Mouse (Mus musculus) hindbrain, embryonic 12.5 days (tissue): ENCODE measurements around the gene Kcne4. TPM values are rescaled to one million over a fixed set of nuclear protein-coding genes. Genes with fewer than 3 reads are reported as not detected.

ENCODE experiments used
- ATAC-seq: fragments of 200-750 bp; cut with Nextera tagmentation; 2 replicates; pipeline ENCODE4 v1.8.0; 2017; ENCODE audit warnings: moderate TSS enrichment; ENCODE audit not compliant: low FRiP score
- H3K27ac ChIP-seq: fragments of 300-500 bp; sonication (generic); 2 replicates; pipeline ENCODE4 v1.5.1; 2016; ENCODE audit warnings: mild to moderate bottlenecking
- H3K27me3 ChIP-seq: fragments of 300-500 bp; sonication (generic); 2 replicates; pipeline ENCODE4 v1.6.1; 2016; ENCODE audit warnings: mild to moderate bottlenecking
- H3K36me3 ChIP-seq: fragments of 300-500 bp; sonication (generic); 2 replicates; pipeline ENCODE4 v1.6.1; 2016; ENCODE audit warnings: mild to moderate bottlenecking
- H3K4me1 ChIP-seq: fragments of 300-500 bp; sonication (generic); 2 replicates; pipeline ENCODE4 v1.6.1; 2016
- H3K4me2 ChIP-seq: fragments of 300-500 bp; sonication (generic); replicated peaks from 2 replicates; pipeline ENCODE4 v1.6.1; 2016; ENCODE audit warnings: mild to moderate bottlenecking
- H3K4me3 ChIP-seq: fragments of 300-500 bp; sonication (generic); 2 replicates; pipeline ENCODE4 v1.5.1; 2016; ENCODE audit warnings: mild to moderate bottlenecking
- H3K9ac ChIP-seq: fragments of 300-500 bp; sonication (generic); 2 replicates; pipeline ENCODE4 v1.6.1; 2016; ENCODE audit warnings: mild to moderate bottlenecking, moderate library complexity
- H3K9me3 ChIP-seq: fragments of 300-500 bp; sonication (generic); replicated peaks from 2 replicates; pipeline ENCODE4 v1.6.1; 2016; ENCODE audit warnings: mild to moderate bottlenecking
- WGBS: fragments of 180-500 bp; shearing (Covaris S2); methylation state at CpG from one replicate; pipeline ENCODE4 v1.1.7; 2016; 5-methylcytosine and 5-hydroxymethylcytosine counted together
- polyA plus RNA-seq: library from polyadenylated mRNA; unstranded; fragments of >200 nt; fragmentation: Nextera tagmentation; extraction: Ambion mirVana; gene quantifications from 2 replicates; pipeline ENCODE4 v1.2.1, GENCODE M21; 2016

The Kcne4 gene
- polyA plus RNA-seq, 1 experiment from 2014 or later, result 1.7 TPM

DNA sequence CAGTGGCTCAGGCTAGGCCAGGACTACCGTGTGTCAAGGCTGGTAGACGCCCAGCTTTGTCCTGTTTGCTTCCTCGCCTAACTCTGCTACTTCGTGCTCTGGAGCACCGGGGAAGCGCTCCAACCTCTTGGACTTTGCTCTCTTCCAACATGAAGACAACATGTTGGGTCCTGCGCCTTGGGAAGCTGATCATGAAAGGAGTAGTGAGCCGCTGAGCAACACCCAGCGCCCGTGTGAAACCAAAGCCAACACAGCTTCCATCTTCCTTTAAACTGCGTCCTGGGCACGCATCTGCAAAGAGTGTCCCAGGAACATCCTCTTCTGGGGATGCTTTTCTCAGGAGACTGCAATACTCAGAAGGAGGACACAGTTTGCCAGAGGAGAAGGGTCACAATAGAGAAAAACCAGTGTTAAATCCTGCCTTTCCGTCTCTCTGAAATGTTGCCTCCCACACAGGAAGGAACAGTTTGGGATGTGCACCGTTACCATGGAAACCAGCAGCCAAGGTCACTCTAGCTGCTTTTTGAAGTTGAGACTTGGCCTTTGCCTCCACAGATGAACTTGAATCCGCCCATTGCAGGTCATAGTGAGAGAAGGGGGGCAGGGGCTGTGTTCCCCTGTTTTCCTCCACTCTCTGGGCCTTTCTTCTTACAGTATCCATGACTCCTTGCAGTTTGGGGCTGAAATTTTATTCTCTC lies 5.3 kb downstream of the Kcne4 start:
- no peaks in the 10 kb centered on the region for H3K9me3 ChIP-seq
- H3K9ac ChIP-seq, result no peak overlapping the region
- no peaks in the 10 kb centered on the region for H3K27me3 ChIP-seq
- no peak overlapping the region for H3K4me2 ChIP-seq
- H3K27ac ChIP-seq, result no peak overlapping the region
- no peak overlapping the region for H3K4me3 ChIP-seq
- H3K36me3 ChIP-seq, result no peaks in the 10 kb centered on the region
- peaks cover 15% of the 10 kb centered on the region for H3K4me1 ChIP-seq
- no peak for ATAC-seq
- WGBS, result 88% methylated on average over 15 of the region's 15 CpGs

DNA sequence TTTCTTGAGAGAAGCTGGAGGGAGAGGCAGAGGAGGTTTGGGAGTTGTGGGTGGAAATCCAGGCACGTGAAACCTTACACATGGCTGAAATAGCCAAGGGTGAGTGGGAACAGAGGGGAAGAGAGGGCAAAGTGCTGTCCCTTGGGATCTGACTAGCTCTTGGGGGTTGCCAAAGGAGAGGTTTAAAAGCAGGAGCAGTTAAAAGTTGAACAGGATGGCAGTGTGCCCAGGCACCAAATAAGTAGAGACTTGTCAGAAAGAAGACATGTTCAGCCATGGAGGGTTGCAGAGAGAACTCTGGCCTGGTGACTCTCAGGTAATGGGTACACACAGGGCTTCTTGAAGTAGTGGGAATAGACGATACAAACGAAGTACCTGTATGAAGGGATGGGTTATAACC lies 8.7 kb downstream of the Kcne4 start:
- 82% methylated on average over 3 of the region's 3 CpGs for WGBS

DNA sequence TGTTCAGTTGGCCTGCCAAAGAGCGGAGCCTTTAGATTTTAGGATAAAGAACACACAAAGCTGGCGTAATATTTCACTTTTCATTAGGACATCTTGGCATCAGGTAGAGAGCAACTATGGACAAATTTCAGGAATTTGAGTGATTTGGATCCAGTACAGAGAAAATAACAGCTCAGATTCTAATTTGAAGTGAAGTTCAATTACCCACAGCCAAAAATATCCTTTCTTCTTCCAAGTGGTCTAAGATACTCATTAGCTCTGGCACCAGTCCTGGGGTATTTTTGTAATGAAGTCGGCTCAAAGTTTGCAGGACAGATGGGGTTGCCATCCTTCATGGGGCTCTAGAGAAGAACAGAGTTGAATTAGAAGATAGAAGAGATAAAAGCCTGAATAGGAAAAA lies 21.9 kb downstream of the Kcne4 start:
- no peaks in the 10 kb centered on the region for H3K27me3 ChIP-seq
- 93% methylated on average over 3 of the region's 3 CpGs for WGBS
- H3K4me2 ChIP-seq, result no peak overlapping the region

More for the DNA sequence above, 8.7 kb downstream of the Kcne4 start:
- Histone ChIP-seq H3K9me3 (no peaks in the 10 kb centered on the region), H3K27me3 (no peaks in the 10 kb centered on the region), H3K4me1 (peaks cover 2% of the 10 kb centered on the region; the same call in 1 of the 2 replicates), H3K9ac (no peak overlapping the region), H3K36me3 (no peaks in the 10 kb centered on the region), H3K27ac (no peak overlapping the region), H3K4me2 (no peak overlapping the region), H3K4me3 (no peak overlapping the region)
- ATAC-seq, result no peak

DNA sequence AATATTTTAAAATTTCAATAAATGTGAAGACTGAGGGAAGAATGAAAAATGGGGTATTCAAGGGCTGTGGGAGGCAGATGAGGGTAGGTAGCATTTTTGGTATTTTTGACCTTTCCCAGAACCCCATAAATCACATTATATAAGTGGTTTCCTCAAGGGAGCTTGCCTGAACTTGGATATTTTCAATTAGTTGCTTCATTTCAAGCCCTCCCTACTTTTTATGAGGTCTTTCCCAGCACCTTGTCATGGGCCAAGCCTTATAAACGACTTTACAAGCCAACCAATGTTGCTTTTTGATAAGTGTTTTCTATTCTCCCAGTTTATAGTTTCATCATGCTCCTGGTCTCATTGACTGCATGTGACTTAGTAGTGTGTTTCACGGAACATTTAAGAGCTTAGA lies 24.2 kb downstream of the Kcne4 start:
- no peak for ATAC-seq
- no peak overlapping the region for H3K4me2 ChIP-seq
- no peaks in the 10 kb centered on the region for H3K36me3 ChIP-seq
- no peak overlapping the region for H3K9ac ChIP-seq
- H3K27ac ChIP-seq, result no peak overlapping the region
- 75% methylated on average over 2 of the region's 2 CpGs for WGBS
- H3K4me3 ChIP-seq, result no peak overlapping the region
- no peaks in the 10 kb centered on the region for H3K27me3 ChIP-seq
- no peaks in the 10 kb centered on the region for H3K4me1 ChIP-seq
- no peaks in the 10 kb centered on the region; the same call in 1 of the 2 replicates for H3K9me3 ChIP-seq

More for the DNA sequence above, 21.9 kb downstream of the Kcne4 start:
- Histone ChIP-seq H3K27ac (no peak overlapping the region), H3K9me3 (no peaks in the 10 kb centered on the region; the same call in 1 of the 2 replicates), H3K36me3 (no peaks in the 10 kb centered on the region), H3K4me1 (no peaks in the 10 kb centered on the region), H3K4me3 (no peak overlapping the region), H3K9ac (no peak overlapping the region)
- ATAC-seq, result no peak

DNA sequence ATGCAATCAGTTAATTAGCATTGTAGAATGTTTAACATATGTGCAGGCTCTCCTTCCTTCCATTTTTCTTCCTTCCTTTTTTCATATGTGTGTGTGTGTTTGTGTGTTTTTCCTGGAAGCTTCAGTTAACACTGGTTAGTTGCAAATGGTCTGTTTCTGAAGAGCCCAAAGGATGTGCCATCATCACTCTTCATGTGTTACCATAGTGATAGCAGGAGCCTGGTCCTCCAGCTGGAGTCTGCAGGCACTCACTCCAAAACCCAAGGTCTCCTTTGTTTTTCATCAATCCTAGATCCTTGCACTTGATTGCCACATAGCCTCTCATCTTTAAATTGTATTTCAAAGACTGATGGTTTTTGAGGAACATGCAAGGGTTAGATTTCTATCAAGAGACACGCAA lies 29.1 kb downstream of the Kcne4 start:
- H3K4me1 ChIP-seq, result no peaks in the 10 kb centered on the region
- no peak overlapping the region for H3K4me2 ChIP-seq
- no peak overlapping the region for H3K27ac ChIP-seq
- H3K27me3 ChIP-seq, result no peaks in the 10 kb centered on the region
- H3K9ac ChIP-seq, result no peak overlapping the region
- H3K4me3 ChIP-seq, result no peak overlapping the region
- no peaks in the 10 kb centered on the region for H3K9me3 ChIP-seq
- no peaks in the 10 kb centered on the region for H3K36me3 ChIP-seq
- no peak for ATAC-seq
- 84% methylated on average over 1 of the region's 1 CpGs for WGBS

DNA sequence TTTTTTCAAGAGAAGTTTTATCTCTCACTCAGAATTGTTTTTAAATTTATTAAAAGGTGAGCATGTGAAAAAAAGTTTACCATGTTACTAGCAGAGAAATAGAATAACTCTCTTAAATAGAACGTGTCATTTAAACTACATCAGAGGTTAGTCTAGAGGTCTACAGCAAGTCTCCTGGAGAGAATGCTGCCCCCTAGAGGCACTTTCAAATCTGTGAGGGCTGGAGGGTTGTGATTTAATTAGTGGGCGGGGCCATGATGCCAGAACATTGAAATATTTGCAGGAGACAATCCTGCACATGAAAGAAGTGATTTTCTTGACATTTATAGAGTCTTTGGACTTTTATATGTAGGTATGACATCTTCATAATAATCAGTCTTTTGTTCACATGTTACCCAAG lies 29.9 kb downstream of the Kcne4 start:
- 57% methylated on average over 2 of the region's 2 CpGs for WGBS
- no peaks in the 10 kb centered on the region for H3K27me3 ChIP-seq
- no peak overlapping the region for H3K27ac ChIP-seq
- no peaks in the 10 kb centered on the region for H3K4me1 ChIP-seq
- H3K4me2 ChIP-seq, result no peak overlapping the region
- H3K4me3 ChIP-seq, result no peak overlapping the region
- no peaks in the 10 kb centered on the region for H3K9me3 ChIP-seq
- H3K9ac ChIP-seq, result no peak overlapping the region
- no peak for ATAC-seq
- no peaks in the 10 kb centered on the region for H3K36me3 ChIP-seq

DNA sequence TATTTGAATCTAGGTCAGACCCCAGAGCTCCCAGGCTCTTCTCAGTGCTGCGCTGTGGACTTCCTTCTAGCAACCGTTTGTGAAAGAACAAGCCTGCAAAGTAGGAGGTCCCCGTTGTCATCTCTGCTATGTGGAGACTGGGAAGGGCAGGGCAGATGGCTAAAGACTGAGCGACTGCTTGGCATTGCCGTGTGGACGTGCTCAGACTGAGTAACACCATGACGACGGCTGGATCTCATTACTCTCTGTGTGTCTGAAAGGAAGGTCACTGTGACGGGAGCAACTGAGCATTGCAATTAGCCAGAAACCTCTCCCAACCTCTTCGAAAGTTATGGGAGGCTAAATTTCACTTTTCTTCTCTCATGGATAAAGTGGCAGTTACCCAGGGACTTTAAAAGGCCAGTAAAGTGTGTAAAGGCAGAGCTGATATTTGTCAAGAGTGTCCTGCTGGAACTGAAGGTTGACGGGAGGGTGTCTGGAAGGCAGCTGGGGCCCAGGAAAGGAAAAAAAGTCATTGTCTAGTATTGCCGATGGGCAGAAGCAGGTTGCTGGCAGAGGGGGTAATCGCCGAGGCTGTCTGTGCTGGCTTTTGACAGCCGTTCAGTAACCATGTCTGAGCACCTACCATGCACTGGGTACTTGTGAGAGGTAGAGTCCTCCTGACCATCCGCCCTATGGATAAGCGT lies 36.0 kb downstream of the Kcne4 start:
- WGBS, result 34% methylated on average over 17 of the region's 17 CpGs
- Histone ChIP-seq H3K9ac (no peak overlapping the region), H3K4me2 (peak overlapping the region; percentile 31), H3K27ac (peak overlapping the region; percentile 84), H3K4me3 (no peak overlapping the region), H3K36me3 (no peaks in the 10 kb centered on the region), H3K27me3 (no peaks in the 10 kb centered on the region), H3K9me3 (no peaks in the 10 kb centered on the region), H3K4me1 (peaks cover 12% of the 10 kb centered on the region)
- ATAC-seq, result peak; percentile 99

DNA sequence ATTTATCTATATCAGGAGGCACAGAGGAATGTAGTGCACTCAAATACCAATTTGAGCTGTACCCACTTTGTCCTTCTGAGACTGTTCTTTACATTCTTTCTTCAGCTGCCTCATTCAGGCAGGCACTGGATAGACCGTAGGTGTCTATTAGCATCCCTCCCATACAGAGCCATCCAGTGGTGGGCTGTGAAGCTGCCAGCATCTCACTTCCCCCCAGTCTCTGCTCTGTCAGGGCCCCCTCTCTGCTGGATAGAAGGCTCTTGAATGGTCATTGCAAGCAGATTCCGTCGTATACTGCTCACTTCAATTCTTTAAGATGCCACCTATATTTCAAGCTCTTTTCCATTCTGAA lies 36.5 kb downstream of the Kcne4 start:
- Histone ChIP-seq H3K9ac (no peak overlapping the region), H3K9me3 (no peaks in the 10 kb centered on the region), H3K4me3 (no peak overlapping the region), H3K4me2 (peak overlapping the region; percentile 31), H3K4me1 (peaks cover 12% of the 10 kb centered on the region), H3K27ac (peak overlapping the region; percentile 84), H3K27me3 (no peaks in the 10 kb centered on the region), H3K36me3 (no peaks in the 10 kb centered on the region)
- WGBS, result 64% methylated on average over 3 of the region's 3 CpGs
- peak; percentile 59 for ATAC-seq

DNA sequence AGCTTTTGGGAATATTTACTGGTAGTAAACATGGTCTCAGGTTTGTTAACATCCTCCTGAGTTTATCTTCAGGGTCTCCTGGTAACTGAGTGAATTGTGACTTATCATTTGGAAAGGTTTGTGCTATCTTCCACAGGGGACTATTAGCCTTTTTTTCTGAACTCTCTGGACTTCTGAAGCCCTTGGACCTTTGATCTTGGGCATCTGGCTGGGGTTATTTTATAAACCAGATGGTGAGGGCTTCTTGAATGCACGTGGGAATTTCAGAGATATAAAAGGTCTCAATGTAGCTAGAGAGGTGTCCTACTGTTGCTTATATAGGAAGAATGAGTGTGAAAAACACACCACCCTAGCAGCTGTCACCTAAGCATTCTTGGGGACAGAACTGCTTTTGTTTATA lies 37.7 kb downstream of the Kcne4 start:
- no peak overlapping the region for H3K27ac ChIP-seq
- peaks cover 12% of the 10 kb centered on the region for H3K4me1 ChIP-seq
- no peak overlapping the region for H3K4me3 ChIP-seq
- H3K9me3 ChIP-seq, result no peaks in the 10 kb centered on the region
- no peaks in the 10 kb centered on the region for H3K27me3 ChIP-seq
- no peak for ATAC-seq
- WGBS, result 49% methylated on average over 1 of the region's 1 CpGs
- H3K36me3 ChIP-seq, result no peaks in the 10 kb centered on the region
- no peak overlapping the region for H3K4me2 ChIP-seq
- H3K9ac ChIP-seq, result no peak overlapping the region

DNA sequence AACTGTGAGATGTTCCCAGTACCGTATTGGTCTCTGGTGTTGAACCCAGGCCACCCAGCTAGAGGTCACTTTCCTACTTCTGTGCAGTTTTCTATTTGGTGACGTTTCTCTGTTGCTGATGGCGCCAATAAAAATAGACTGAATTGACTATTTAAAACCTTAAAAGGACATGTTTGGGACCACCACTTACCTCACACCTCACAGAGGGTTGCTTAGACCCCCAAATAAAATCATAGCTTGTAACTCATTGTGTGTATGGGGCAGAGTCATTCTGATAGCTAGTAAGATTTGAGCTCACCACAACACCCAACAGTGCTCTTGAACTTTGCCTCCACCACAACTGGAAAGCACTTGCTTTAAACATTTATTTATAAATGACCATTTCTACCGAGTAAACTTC lies 43.0 kb downstream of the Kcne4 start:
- Histone ChIP-seq H3K9ac (no peak overlapping the region), H3K9me3 (no peaks in the 10 kb centered on the region), H3K4me2 (no peak overlapping the region), H3K36me3 (no peaks in the 10 kb centered on the region), H3K4me3 (no peak overlapping the region), H3K4me1 (no peaks in the 10 kb centered on the region), H3K27ac (no peak overlapping the region), H3K27me3 (no peaks in the 10 kb centered on the region)
- 0 out of 2 replicates have a peak, but pooled peaks have one; percentile 8 for ATAC-seq
- WGBS, result 87% methylated on average over 4 of the region's 4 CpGs

DNA sequence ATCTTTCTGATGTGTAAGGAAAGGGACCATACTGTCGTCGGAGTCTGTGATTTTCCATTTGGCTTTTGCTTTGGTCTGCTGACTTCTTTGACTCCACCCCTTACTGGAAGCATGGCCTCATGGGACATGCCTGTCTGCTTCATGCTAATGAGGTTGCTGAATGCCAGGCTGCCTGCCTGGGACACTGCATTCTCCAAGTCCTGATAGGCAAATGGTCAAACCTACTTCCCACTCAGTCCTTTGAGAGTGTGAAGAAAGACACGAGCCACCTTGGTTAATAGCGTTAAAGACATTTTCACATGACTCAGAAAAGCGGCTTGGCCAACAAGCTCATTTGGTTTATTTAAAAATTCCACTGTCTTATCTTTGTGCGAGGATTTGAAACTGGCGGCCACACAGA lies 43.5 kb downstream of the Kcne4 start:
- peak; percentile 69 for ATAC-seq
- no peak overlapping the region for H3K4me2 ChIP-seq
- WGBS, result 82% methylated on average over 7 of the region's 7 CpGs
- no peaks in the 10 kb centered on the region for H3K27me3 ChIP-seq
- H3K36me3 ChIP-seq, result no peaks in the 10 kb centered on the region
- H3K4me3 ChIP-seq, result no peak overlapping the region
- H3K9me3 ChIP-seq, result no peaks in the 10 kb centered on the region
- H3K4me1 ChIP-seq, result no peaks in the 10 kb centered on the region
- no peak overlapping the region for H3K27ac ChIP-seq
- no peak overlapping the region for H3K9ac ChIP-seq

DNA sequence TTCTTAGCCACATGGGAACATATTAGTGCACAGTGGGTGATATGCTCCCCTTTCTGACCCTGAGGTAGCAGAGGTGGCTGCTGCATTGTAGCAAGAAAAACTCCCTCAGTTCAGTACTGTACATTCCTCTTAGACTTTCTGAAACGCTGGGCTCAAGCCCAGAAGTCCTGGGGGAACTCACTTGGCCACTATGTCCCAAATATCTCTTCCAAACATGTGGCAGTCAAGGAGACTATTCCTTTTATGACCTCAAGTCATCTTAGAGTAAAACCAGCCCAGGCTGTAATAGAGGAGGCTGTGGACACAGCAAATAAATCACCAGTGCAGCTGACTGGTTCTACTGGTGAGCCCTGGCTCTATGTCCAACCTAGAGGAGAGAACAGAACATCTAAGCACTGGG lies 45.7 kb downstream of the Kcne4 start:
- WGBS, result 71% methylated on average over 1 of the region's 1 CpGs

DNA sequence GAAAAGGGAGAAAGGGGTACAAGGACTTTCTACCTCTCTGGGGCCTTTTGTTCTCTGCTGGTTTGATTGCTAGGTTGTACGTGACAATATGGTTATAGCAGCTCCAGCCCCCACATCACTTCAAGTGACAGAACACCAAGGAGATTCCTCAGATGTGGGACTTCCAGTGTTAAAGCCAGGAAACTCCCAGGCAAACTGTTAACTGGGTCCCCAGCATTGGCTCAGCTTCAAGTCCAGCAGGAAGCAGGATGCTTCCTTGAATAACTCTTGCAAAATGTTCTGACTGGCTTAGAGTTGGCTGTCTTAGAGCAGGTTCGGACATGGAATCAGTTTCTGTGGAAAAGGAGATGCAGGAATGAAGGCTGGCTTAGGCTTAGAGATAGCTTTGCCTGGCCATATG lies 47.3 kb downstream of the Kcne4 start:
- no peaks in the 10 kb centered on the region for H3K27me3 ChIP-seq
- no peak overlapping the region for H3K27ac ChIP-seq
- no peak for ATAC-seq
- no peaks in the 10 kb centered on the region for H3K4me1 ChIP-seq
- H3K9ac ChIP-seq, result no peak overlapping the region
- whole genome bisulfite sequencing, result 85% methylated on average over 2 of the region's 2 CpGs
- no peaks in the 10 kb centered on the region for H3K36me3 ChIP-seq
- H3K4me2 ChIP-seq, result no peak overlapping the region
- no peaks in the 10 kb centered on the region for H3K9me3 ChIP-seq
- no peak overlapping the region for H3K4me3 ChIP-seq

More for the DNA sequence above, 45.7 kb downstream of the Kcne4 start:
- Histone ChIP-seq H3K4me2 (no peak overlapping the region), H3K9me3 (no peaks in the 10 kb centered on the region), H3K27me3 (no peaks in the 10 kb centered on the region), H3K36me3 (no peaks in the 10 kb centered on the region), H3K4me3 (no peak overlapping the region), H3K9ac (no peak overlapping the region), H3K27ac (no peak overlapping the region), H3K4me1 (no peaks in the 10 kb centered on the region)
- ATAC-seq, result no peak
